In the genomic region with DNA sequence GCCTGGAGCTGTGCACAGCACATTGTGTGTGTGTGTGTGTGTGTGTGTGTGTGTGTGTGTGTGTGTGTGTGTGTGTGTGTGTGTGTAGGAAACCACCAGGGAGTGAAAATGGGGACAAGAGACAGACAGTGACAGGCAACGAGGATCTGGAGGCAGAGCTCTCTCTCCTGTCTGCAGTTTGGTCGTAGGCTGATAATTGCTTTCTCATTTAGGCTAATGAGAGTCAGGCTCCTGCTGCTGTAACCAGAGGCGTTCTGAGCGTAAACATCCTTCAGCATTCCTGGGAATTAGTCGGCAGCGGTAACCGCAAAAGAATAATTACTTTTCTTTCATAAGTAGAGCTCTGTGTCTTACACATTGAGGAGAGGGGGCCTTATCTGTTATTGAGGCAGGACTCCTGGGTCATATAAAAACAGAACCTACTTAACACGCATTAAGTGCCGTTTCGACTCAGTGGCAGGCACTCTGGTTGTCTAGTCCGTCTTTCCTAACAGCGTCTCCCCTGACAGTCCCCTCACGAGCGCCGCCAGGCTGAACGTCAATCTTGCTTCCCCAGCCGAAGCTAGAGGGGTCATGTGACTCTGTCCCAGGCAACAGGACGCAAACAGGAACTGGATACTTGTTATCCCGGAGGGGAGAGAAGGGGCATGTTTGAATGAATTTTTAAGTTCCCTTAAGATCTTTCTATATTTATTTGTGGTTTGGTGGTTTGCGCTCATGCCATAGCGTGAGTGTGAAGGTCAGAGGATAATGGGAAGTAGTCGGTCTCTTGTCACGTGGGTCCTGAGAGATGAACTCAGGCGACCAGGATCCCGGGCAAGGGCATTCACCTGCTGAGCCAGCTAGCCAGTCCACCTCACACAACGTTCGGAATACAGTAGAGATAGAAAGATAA, we compare ENCODE assay signal across 1 mouse cellular context.
TF ChIP-seq lines count a peak whose summit lies in the region.

No protein-coding gene starts in this region.

TF ChIP-seq in C2C12, 6 proteins besides CTCF, POLR2A, EP300 and RAD21:
- no peak for TF ChIP-seq FOSL1 (IDR thresholded peaks at IDR 0.05; ENCODE audit: insufficient read depth, low read length, poor library complexity, severe bottlenecking)
- no peak for TF ChIP-seq MYOG (IDR thresholded peaks at IDR 0.05; ENCODE audit: control insufficient read depth, extremely low read depth, insufficient read length)
- peak; percentile 95 for TF ChIP-seq USF1 (IDR thresholded peaks at IDR 0.05; ENCODE audit: low read depth)
- peak; percentile 22 for TF ChIP-seq MAX (IDR thresholded peaks at IDR 0.05)
- no peak for TF ChIP-seq MYOD1 (IDR thresholded peaks at IDR 0.05; ENCODE audit: control insufficient read depth, insufficient read length, low read depth)
